Mouse (Mus musculus): ENCODE results near the gene Bsdc1.

GRCm38 (mm10) chr4:129461183-129461960 lies at the start of gene Bsdc1:
- TF ChIP-seq CTCF (IDR thresholded peaks at IDR 0.05; ENCODE audit: insufficient read depth, low read length) (no peak), POLR2A (IDR thresholded peaks at IDR 0.05; ENCODE audit: borderline replicate concordance, extremely low read depth, low read depth, low read length) (peak; percentile 97; the same call in 1 of the 2 replicates)

All from lung, adult 2 months (tissue).